Mouse (Mus musculus): ENCODE data around the gene Ube2o. TPM values are rescaled to one million over a fixed set of nuclear protein-coding genes. Genes with fewer than 3 reads are reported as not detected.
"Not testable (repeated sequence)": the region's sequence is repeated elsewhere in the genome, so short reads cannot be mapped to it uniquely, and the experiment has no call there.

The Ube2o gene
- polyA plus RNA-seq, 1 experiment: 21.5 TPM

DNA sequence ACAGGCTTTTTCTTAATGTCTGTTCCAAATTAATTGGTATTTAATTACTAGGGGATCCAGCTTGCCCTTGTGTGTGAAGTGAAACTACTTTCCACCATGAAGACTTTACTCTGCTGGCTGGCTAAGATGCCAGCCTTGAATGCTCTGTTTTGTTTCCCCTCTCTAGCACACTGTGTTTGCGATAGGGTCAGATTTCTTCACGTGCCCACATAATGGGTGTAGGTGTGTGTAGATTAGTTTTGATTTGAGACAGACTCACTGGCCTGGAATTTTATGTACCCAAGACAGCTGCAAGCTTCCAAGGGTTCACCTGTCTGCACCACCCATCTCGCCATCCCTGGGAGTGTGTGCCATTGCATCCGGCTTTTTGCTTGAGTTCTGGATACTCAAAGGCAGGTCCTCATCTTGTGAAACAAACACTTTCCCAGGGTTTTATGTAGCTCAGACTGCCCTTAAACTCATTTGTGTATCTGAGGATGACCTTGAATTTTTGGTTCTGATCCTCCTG lies 67.7 kb downstream of the Ube2o start:
- no peak for DNase-seq (ENCODE audit: low read depth)

- DNase-seq (ENCODE audit: low read depth): no peak
Measured at GRCm38 (mm10) chr11:116512987-116513386, 68.3 kb downstream of the Ube2o start.

DNA sequence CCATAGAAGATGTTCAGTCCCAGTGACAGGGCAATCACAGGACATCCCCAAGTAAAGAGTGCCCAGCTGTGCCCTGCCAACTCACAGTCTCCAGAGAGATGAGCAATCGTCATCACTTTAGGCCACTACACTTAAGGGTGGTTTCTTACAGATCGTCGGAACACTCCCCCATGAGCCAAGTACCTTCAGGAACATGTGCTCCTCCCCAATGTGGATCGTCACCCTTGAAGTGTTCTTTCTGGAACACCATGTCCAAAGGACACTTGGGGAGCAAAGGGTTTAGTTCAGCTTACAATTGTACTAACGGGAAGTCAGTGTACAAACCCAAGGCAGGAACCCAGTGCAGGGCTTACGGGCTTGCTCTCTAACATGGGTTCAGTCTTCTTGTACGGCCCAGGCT lies 69.1 kb downstream of the Ube2o start:
- no peak for DNase-seq (ENCODE audit: low read depth)

- no peak for DNase-seq (ENCODE audit: low read depth)
Measured at GRCm38 (mm10) chr11:116511301-116511868, 69.9 kb downstream of the Ube2o start.

- no peak for DNase-seq (ENCODE audit: low read depth)
Measured at GRCm38 (mm10) chr11:116508689-116509088, 72.6 kb downstream of the Ube2o start.

- DNase-seq (ENCODE audit: low read depth): no peak
Measured at GRCm38 (mm10) chr11:116506151-116506875, 74.9 kb downstream of the Ube2o start.

- no peak for DNase-seq (ENCODE audit: low read depth)
Measured at GRCm38 (mm10) chr11:116505573-116505972, 75.7 kb downstream of the Ube2o start.

GRCm38 (mm10) chr11:116504516-116504915 lies 76.7 kb downstream of the Ube2o start:
- no peak for DNase-seq (ENCODE audit: low read depth)

- DNase-seq (ENCODE audit: low read depth): no peak
Measured at GRCm38 (mm10) chr11:116501005-116501746, 80.1 kb downstream of the Ube2o start.

- no peak for DNase-seq (ENCODE audit: low read depth)
Measured at GRCm38 (mm10) chr11:116499018-116499417, 82.2 kb downstream of the Ube2o start.

DNA sequence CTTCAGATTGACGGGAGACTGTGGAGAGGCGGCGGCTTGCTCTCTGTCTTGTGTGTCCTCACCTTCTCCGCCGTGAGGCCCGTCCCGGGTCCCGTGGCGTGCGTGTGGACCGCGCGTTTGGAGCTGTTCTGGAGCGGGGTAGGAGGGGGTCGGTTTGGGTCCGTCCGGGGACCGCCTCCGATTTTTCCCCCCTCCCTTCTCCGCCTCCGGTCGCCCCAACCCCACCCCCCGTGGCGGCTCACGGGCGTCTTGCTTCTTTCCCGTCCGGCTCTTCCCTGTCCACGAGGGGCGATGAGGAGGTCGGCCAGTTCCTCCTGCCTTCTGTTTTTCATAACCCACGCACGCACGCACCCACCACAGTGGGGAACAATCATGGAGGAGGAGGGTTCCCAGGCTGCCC lies 82.7 kb downstream of the Ube2o start:
- no peak for DNase-seq (ENCODE audit: low read depth)

DNA sequence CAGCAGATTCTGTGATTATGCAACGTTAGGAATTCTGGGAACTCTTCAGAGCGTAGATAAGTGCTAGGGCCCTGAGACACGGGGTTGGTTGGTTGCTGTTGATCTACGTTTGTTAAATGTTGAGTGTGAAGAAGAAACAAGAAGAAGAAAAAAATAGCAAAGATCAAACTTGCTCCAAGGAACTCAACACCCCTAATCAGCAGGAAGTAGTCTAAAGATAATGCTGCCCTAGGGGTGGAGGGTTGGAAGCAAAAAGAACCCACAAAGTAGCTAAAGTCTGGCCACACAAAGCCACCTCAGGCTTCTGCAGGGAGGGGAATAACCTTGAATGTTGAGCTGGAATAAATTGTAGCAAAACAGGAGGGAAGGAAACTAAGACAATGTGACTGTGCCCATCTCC lies 83.9 kb downstream of the Ube2o start:
- no peak for DNase-seq (ENCODE audit: low read depth)

GRCm38 (mm10) chr11:116494474-116495174 lies 86.6 kb downstream of the Ube2o start:
- no peak for DNase-seq (ENCODE audit: low read depth)

GRCm38 (mm10) chr11:116493795-116494252 lies 87.4 kb downstream of the Ube2o start, which contains the start of gene Prpsap1:
TSS of gene Prpsap1 (minus strand) at chr11:116494202.
- no peak for DNase-seq (ENCODE audit: low read depth)

DNA sequence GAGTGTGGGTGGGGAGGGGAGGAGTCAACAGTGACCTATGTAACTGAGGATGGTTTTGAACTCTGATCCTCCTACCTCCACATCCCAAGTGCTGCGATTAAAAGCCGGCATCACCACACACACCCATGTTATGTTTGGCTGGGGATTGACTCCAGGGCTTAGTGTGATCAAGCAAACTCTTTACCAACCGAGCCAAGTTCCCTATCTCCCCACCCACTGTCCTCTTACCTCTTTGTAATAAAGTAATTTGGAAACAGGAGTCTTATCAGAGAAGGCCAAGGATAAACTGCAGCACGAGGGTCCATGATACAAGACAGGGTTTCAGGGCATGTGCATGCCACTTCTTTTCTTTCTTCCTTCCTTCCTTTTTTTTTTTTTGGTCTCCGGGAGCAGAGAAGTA lies 88.1 kb downstream of the Ube2o start:
- DNase-seq (ENCODE audit: low read depth): no peak

DNA sequence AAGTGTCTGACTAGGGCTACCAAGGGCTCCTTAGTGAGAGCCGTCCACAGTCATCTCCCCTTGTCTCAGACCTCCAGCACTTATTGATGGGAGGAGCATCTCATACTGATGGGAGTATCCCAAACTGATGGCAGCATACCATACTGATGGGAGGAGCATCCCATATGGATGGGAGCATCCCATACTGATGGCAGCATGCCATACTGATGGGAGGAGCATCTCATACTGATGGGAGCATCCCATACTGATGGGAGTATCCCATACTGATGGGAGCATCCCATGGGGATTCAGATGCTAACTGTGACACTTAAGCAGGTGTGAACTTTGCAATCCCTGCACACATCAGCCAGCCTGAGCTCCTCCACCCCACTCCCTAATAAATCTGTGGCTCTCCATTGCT lies 88.7 kb downstream of the Ube2o start:
- not testable (repeated sequence) for DNase-seq (ENCODE audit: low read depth)

GRCm38 (mm10) chr11:116491338-116491737 lies 89.9 kb downstream of the Ube2o start:
- DNase-seq (ENCODE audit: low read depth): no peak

GRCm38 (mm10) chr11:116490232-116491107 lies 90.8 kb downstream of the Ube2o start:
- no peak for DNase-seq (ENCODE audit: low read depth)

- DNase-seq (ENCODE audit: low read depth): no peak
Measured at GRCm38 (mm10) chr11:116489771-116490231, 91.4 kb downstream of the Ube2o start.

DNA sequence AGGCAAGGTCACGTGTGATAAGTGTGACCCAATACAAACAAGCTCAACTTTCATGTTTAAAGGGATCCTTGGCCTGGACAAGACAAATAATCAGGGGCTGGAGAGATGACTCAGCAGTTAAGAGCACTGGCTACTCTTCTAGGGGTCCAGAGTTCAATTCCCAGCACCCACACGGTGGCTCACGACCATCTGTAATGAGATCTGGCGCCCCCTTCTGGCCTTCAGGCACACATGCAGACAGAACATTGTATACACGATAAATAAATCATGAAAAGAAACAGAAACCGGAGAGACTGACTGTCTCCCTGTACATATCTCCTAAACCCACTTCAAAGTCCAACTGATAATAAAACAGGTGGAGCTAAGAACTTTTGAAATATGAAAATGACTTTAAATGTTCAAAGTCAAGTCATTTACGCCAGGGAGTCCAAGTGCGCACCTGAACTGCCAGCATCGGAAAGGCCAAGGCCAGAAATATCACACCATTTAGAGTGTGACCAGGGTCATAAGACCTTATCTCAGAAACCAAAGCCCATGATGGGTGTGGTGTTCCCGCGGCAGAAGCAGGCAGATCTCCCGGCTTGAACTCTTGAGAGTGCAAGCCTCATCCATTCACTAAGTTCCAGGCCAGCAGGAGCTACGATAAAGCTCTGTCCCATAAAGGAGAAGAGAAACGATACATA lies 92.4 kb downstream of the Ube2o start:
- DNase-seq (ENCODE audit: low read depth): no peak
